Mouse (Mus musculus): Measurements from ENCODE around the gene Ptpdc1.

DNA sequence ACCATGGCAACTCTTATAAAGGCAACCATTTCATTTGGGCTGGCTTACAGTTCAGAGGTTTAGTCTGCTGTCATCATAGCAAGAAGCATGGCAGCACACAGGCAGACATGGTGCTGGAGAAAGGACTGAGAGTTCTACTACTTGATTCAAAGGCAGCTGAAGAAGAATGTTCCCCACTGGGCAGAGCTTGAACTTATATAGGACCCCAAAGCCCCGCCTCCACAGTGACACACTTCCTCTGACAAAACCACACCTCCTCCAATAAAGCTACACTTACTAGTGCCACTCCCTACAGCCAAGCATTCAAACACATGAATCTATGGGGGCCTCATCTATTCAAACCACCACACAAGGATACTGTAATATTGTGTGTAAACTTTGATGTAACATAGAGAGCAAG is 70.9 kb downstream of the Ptpdc1 start:
- no peak for TF ChIP-seq CTCF (IDR thresholded peaks at IDR 0.05)
- no peak for TF ChIP-seq POLR2A (IDR thresholded peaks at IDR 0.05; ENCODE audit: insufficient read depth, low read depth, low read length)

All from heart, adult 2 months (tissue).